8 mouse cellular contexts compared by ENCODE assay signal in genomic region chr1:191403074-191403473, GRCm38 (mm10). TPM values are rescaled to one million over a fixed set of nuclear protein-coding genes. Genes with fewer than 3 reads are reported as not detected.
DNase-seq lines count a peak whose midpoint lies in the region; ATAC-seq lines count a peak whose summit lies in the region.

Gene Ppp2r5a (minus strand): TSS chr1:191403272.

- ATAC-seq in midbrain, embryonic 14.5 days (ENCODE audit: low FRiP score, low TSS enrichment): no peak
- no peak for ATAC-seq in stomach, embryonic 15.5 days (ENCODE audit: insufficient read depth, low FRiP score, low read depth)

- no peak within 1 kb of the TSS for H3K27ac ChIP-seq in midbrain, embryonic 10.5 days (replicated peaks)
- no peak within 1 kb of the TSS for H3K27ac ChIP-seq in midbrain, embryonic 14.5 days (replicated peaks; ENCODE audit: low read depth, low read length)
- H3K27ac ChIP-seq in brown adipose tissue, adult 24 weeks (replicated peaks; ENCODE audit: low read depth, low read length): no peak within 1 kb of the TSS
- H3K27ac ChIP-seq in stomach, embryonic 15.5 days: no peak within 1 kb of the TSS

- H3K4me2 ChIP-seq in midbrain, embryonic 14.5 days (ENCODE audit: low read length): no peak within 1 kb of the TSS
- no peak within 1 kb of the TSS for H3K4me2 ChIP-seq in stomach, embryonic 15.5 days

- 69% methylated on average over 5 of the region's 5 CpGs for WGBS in midbrain, embryonic 10.5 days
- 68% methylated on average over 5 of the region's 5 CpGs for WGBS in midbrain, embryonic 14.5 days
- WGBS in stomach, embryonic 15.5 days: 56% methylated on average over 5 of the region's 5 CpGs

- H3K36me3 ChIP-seq in midbrain, embryonic 10.5 days: no peaks in the 10 kb centered on the region
- H3K36me3 ChIP-seq in midbrain, embryonic 14.5 days (ENCODE audit: control insufficient read depth, insufficient read depth, low read length): no peaks in the 10 kb centered on the region
- no peaks in the 10 kb centered on the region for H3K36me3 ChIP-seq in stomach, embryonic 15.5 days

- no peak within 1 kb of the TSS for H3K4me3 ChIP-seq in midbrain, embryonic 10.5 days
- H3K4me3 ChIP-seq in midbrain, embryonic 14.5 days (replicated peaks; ENCODE audit: low read depth, low read length): no peak within 1 kb of the TSS
- no peak within 1 kb of the TSS for H3K4me3 ChIP-seq in brown adipose tissue, adult 24 weeks (ENCODE audit: insufficient read depth, low read depth, low read length)
- H3K4me3 ChIP-seq in stomach, embryonic 15.5 days (replicated peaks): no peak within 1 kb of the TSS

- no peaks in the 10 kb centered on the region for H3K9me3 ChIP-seq in midbrain, embryonic 10.5 days (replicated peaks)
- H3K9me3 ChIP-seq in midbrain, embryonic 14.5 days (ENCODE audit: control insufficient read depth, low read length): no peaks in the 10 kb centered on the region
- H3K9me3 ChIP-seq in stomach, embryonic 15.5 days: no peaks in the 10 kb centered on the region

- H3K9ac ChIP-seq in midbrain, embryonic 14.5 days (replicated peaks; ENCODE audit: low read length): no peak within 1 kb of the TSS
- no peak within 1 kb of the TSS for H3K9ac ChIP-seq in stomach, embryonic 15.5 days

- H3K27me3 ChIP-seq in midbrain, embryonic 10.5 days (ENCODE audit: low read depth, poor library complexity, severe bottlenecking): peaks cover 10% of the 10 kb centered on the region; the same call in 1 of the 2 replicates
- no peaks in the 10 kb centered on the region for H3K27me3 ChIP-seq in midbrain, embryonic 14.5 days (ENCODE audit: control insufficient read depth, insufficient read depth, low read length)
- H3K27me3 ChIP-seq in stomach, embryonic 15.5 days (replicated peaks): no peaks in the 10 kb centered on the region

- intact Hi-C loops in left cerebral cortex, postnatal 14 days (cut with DNase I): no loop called here

- no peak for DNase-seq in midbrain, embryonic 10.5 days (ENCODE audit: low spot score)
- no peak for DNase-seq in midbrain, embryonic 14.5 days
- no peak for DNase-seq in heart, adult 18-20 months
- no peak for DNase-seq in left cerebral cortex, postnatal 14 days (ENCODE audit: low spot score in 2 of 2)
- DNase-seq in cerebellum, adult 9-10 months: no peak
- no peak for DNase-seq in spleen, postnatal 14 days (ENCODE audit: low spot score in 2 of 2)

- peaks cover 4% of the 10 kb centered on the region for H3K4me1 ChIP-seq in midbrain, embryonic 10.5 days
- no peaks in the 10 kb centered on the region for H3K4me1 ChIP-seq in midbrain, embryonic 14.5 days (ENCODE audit: control insufficient read depth, insufficient read depth, low read length)
- H3K4me1 ChIP-seq in brown adipose tissue, adult 24 weeks (ENCODE audit: control insufficient read depth, insufficient read depth, insufficient read length, low read length): peaks cover 3% of the 10 kb centered on the region; the same call in 1 of the 2 replicates
- no peaks in the 10 kb centered on the region for H3K4me1 ChIP-seq in stomach, embryonic 15.5 days

RNA-seq across cellular contexts. Expression of gene Ppp2r5a, which starts in this region (rescaled TPM):
- 8.5 and 11.8 TPM in 2 replicates for polyA plus RNA-seq in midbrain, embryonic 10.5 days (2016; fragmentation: Nextera tagmentation; extraction: Ambion mirVana)
- polyA plus RNA-seq in midbrain, embryonic 14.5 days (2014; fragmentation: Nextera tagmentation; extraction: Ambion mirVana): 8.5 TPM in 2 replicates
- polyA plus RNA-seq in brown adipose tissue, adult 24 weeks (2012; ENCODE audit: insufficient read depth, insufficient read length, missing spikeins): 895 and 923 TPM in 2 replicates
- 100 to 1,000 TPM; 100 to 110 TPM for total RNA-seq in heart, adult 18-20 months (2021)
- 10 to 100 TPM; 80.3 to 80.7 TPM for total RNA-seq in left cerebral cortex, postnatal 14 days (2021)
- polyA plus RNA-seq in stomach, embryonic 15.5 days (2015; fragmentation: Nextera tagmentation; extraction: Ambion mirVana): 29.6 and 29.8 TPM in 2 replicates

Comparison
In these comparisons a context has a peak if more than half of its experiments do, and no peak if none do; other contexts are left out.
1. RNA of gene Ppp2r5a (polyA plus RNA-seq): 895 to 923 TPM in brown adipose tissue, adult 24 weeks; 29.6 to 29.8 TPM in stomach, embryonic 15.5 days, 8.5 to 11.8 TPM in midbrain, embryonic 10.5 days and 8.5 TPM in midbrain, embryonic 14.5 days; every median in the first group is over 10 times any median in the second.